Mouse (Mus musculus) monocyte, adult 5-6 weeks (primary cell): ENCODE measurements around the gene Nus1. TPM values are rescaled to one million over a fixed set of nuclear protein-coding genes. Genes with fewer than 3 reads are reported as not detected.

Experiments
- ATAC-seq: fragments of 153-309, 156-312 bp; replicated peaks from 2 replicates; pipeline ENCODE4 v1.8.0; 2017; ENCODE audit warnings: mild to moderate bottlenecking; ENCODE audit not compliant: low TSS enrichment, insufficient number of reproducible peaks, severe bottlenecking, poor library complexity, low FRiP score
- total RNA-seq: library from RNA; stranded (forward); fragments of 200-1000, 200-491, 200-594 nt; gene quantifications from 3 replicates; pipeline ENCODE4 v1.2.3, GENCODE M21; 2017

Gene Nus1
- 26.5 to 31.3 TPM (median 30.0 TPM) in 3 replicates for total RNA-seq

GRCm38 (mm10) chr10:52417299-52417997 is at the start of gene Nus1:
Gene Nus1, plus strand, starts transcription at chr10:52417547.
- ATAC-seq, result peak; percentile 95

GRCm38 (mm10) chr10:52368376-52368775 is 49.0 kb upstream of the Nus1 start:
- no peak for ATAC-seq

GRCm38 (mm10) chr10:52373834-52374233 is 43.5 kb upstream of the Nus1 start:
- ATAC-seq, result no peak

- ATAC-seq, result no peak
Observed at GRCm38 (mm10) chr10:52374651-52375050, 42.7 kb upstream of the Nus1 start.

GRCm38 (mm10) chr10:52376422-52376821 is 40.9 kb upstream of the Nus1 start:
- 0 out of 2 replicates have a peak, but pooled peaks have one; percentile 52 for ATAC-seq

- no peak for ATAC-seq
Observed at GRCm38 (mm10) chr10:52377813-52378212, 39.5 kb upstream of the Nus1 start.

GRCm38 (mm10) chr10:52381321-52381801 is 36.0 kb upstream of the Nus1 start:
- ATAC-seq, result 0 out of 2 replicates have a peak, but pooled peaks have one; percentile 16

GRCm38 (mm10) chr10:52381845-52382591 is 35.3 kb upstream of the Nus1 start, which contains the start of gene Gopc:
Gene Gopc, minus strand, starts transcription at chr10:52382124.
- ATAC-seq, result peak; percentile 96

- no peak for ATAC-seq
Observed at GRCm38 (mm10) chr10:52383022-52383421, 34.3 kb upstream of the Nus1 start.

GRCm38 (mm10) chr10:52383522-52383921 is 33.8 kb upstream of the Nus1 start:
- no peak for ATAC-seq

GRCm38 (mm10) chr10:52384823-52385610 is 32.3 kb upstream of the Nus1 start:
- ATAC-seq, result no peak

- no peak for ATAC-seq
Observed at GRCm38 (mm10) chr10:52387192-52387591, 30.2 kb upstream of the Nus1 start.

GRCm38 (mm10) chr10:52388922-52389430 is 28.4 kb upstream of the Nus1 start, which contains the start of gene Nepn:
Gene Nepn, plus strand, starts transcription at chr10:52388972.
- no peak for ATAC-seq

- no peak for ATAC-seq
Observed at GRCm38 (mm10) chr10:52389438-52389837, 27.9 kb upstream of the Nus1 start.

GRCm38 (mm10) chr10:52391208-52391607 is 26.1 kb upstream of the Nus1 start:
- ATAC-seq, result no peak

GRCm38 (mm10) chr10:52396647-52397046 is 20.7 kb upstream of the Nus1 start:
- no peak for ATAC-seq

GRCm38 (mm10) chr10:52398715-52399114 is 18.6 kb upstream of the Nus1 start:
- ATAC-seq, result no peak

GRCm38 (mm10) chr10:52399722-52400121 is 17.6 kb upstream of the Nus1 start:
- ATAC-seq, result no peak

- ATAC-seq, result no peak
Observed at GRCm38 (mm10) chr10:52405160-52405559, 12.2 kb upstream of the Nus1 start.
